Mouse (Mus musculus) ovary, postnatal 36 days (tissue): ENCODE results near the gene A530084C06Rik.
A peak's percentile ranks its signal among the peaks of the same experiment; 100 is the strongest.

ENCODE experiments used
- DNase-seq: peaks from one replicate; pipeline ENCODE4 v3.0.0; 2022; ENCODE audit warnings: low spot score, mixed read lengths

A530084C06Rik gene

GRCm38 (mm10) chr13:31543021-31543420 is 16.1 kb downstream of the A530084C06Rik start:
- no peak for DNase-seq

- no peak for DNase-seq
Observed at GRCm38 (mm10) chr13:31534726-31535125, 24.4 kb downstream of the A530084C06Rik start.

DNA sequence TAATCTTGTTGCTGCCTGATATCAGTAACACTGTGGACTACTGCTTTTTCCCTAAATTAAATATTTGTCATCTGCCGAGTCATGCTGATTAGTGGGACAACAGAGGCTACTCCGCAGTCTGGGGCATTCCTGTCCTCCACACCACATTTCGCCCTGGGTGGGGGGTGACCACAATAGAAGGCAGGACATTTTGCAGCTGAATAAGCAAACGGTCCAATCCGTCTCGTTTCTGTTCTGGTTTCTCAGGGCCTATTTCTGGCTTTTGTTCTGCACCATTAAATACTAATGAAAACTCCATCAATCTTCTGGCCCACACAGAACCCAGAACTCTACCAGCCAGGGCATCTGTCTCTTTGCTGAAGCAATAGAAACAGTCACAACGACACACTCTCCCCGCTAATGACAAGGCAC is 27.5 kb downstream of the A530084C06Rik start:
- no peak for DNase-seq

DNA sequence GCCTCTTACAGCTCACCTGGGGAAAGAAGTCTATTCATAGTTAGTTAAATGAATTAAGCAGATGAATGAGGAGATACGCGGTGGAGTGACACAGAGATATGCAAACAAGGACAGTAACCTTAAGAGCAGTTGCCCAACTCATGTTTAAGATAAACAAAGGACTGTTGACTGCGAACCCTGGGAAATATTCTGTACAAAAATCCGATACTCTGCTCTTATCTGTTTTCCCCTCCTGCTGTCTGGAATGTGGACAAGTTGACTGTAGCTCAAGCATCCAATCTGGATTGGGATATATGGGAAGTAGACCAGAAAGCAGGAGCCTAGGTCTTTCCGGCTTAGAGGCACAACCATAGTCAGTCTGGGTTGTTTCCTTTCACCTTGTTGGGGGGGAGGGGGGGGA is 27.9 kb downstream of the A530084C06Rik start:
- no peak for DNase-seq

- no peak for DNase-seq
Observed at GRCm38 (mm10) chr13:31524976-31525375, 34.2 kb downstream of the A530084C06Rik start.

DNA sequence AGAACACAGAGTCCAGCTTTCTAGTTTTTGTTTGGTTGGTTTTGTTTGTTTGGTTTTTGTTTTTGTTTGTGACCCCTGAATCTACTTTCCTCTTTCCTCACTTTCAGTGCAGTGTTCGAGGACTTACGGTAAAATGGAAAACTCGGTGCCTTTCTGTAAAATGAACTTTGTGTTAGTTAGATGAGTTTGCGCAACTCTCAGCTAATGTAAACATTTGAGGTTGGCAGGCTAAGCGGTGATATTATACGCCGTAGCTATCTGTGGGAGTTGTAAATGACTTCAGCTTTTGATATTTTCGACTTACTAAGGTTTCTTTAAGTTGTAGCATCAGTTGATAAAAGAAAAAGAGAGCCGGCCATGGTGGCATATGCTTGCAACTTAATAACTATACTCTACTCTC is 40.2 kb downstream of the A530084C06Rik start:
- no peak for DNase-seq

DNA sequence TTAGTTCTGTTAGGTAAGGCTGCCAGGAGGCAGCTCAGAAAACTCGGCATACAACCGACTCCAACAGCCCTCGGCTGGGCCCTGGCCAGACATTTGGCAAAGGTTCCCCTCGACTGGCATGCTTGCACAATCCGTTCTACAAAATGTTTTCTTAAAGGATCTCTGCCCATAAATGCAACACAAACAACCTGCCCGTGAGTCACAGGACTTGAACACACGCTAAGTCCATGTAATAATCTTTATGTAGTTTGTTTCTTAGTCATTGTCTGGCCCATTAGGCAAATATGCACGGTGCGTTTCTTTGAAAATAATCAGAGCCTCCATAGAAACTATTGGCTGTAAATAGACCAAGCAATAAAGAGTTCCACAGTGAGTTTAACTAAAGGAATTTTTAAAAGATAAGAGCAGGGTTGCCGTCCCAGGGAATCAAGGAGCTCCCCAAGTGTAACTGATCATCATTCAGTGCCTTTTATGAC is 40.7 kb downstream of the A530084C06Rik start:
- DNase-seq = peak; percentile 64

GRCm38 (mm10) chr13:31515261-31515660 is 43.9 kb downstream of the A530084C06Rik start:
- DNase-seq = no peak

- DNase-seq = no peak
Observed at GRCm38 (mm10) chr13:31506494-31507167, 52.5 kb downstream of the A530084C06Rik start.
